Mouse (Mus musculus) 3134 (cell line): Measurements from ENCODE around the gene Pgs1.

Experiments
- DNase-seq: peaks from one replicate; pipeline ENCODE4 v3.0.0-alpha.2; 2011; ENCODE audit warnings: low spot score; ENCODE audit not compliant: insufficient read length; ENCODE audit errors: extremely low read depth

The Pgs1 gene

GRCm38 (mm10) chr11:117974327-117975125, 11.6 kb upstream of the Pgs1 start:
- no peak for DNase-seq

DNA sequence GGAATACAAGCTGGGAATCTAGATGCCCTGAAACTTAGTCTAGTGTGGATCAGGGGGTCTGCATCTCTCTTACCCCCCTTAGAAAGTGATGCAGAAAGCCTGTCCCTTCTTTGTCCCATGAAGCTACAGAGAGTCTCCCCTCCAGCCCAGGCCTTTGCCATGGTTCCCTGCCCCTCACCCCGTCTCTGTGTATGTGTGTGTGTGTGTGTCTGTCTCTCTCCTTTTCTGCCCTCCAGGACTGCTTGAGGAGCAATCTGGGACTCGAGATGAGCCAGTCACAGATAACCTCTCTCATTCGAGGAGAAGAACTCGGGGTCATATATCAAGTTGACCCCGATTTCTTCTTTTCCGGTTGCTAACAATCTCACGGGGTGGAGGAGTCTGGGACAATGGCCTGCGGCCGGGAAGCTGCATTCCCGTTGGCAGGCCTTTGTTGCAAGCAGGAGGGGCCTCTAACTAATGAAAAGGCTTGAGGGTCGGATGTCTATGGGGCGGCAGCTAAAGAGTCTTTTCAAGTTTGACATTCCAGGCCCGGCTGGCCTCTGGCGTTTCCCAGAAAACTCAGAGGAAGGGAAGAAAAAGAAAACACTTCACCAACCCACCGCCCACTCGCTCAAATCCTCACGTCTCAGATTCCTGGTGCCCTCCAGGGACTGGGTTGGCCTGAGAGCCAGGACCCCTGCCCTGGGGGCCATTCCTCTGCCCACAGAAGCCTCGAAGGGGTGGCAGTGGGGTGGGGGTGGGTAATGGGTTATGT, 10.7 kb upstream of the Pgs1 start:
- DNase-seq = no peak

GRCm38 (mm10) chr11:117976081-117976582, 10.0 kb upstream of the Pgs1 start:
- DNase-seq = peak; percentile 80

DNA sequence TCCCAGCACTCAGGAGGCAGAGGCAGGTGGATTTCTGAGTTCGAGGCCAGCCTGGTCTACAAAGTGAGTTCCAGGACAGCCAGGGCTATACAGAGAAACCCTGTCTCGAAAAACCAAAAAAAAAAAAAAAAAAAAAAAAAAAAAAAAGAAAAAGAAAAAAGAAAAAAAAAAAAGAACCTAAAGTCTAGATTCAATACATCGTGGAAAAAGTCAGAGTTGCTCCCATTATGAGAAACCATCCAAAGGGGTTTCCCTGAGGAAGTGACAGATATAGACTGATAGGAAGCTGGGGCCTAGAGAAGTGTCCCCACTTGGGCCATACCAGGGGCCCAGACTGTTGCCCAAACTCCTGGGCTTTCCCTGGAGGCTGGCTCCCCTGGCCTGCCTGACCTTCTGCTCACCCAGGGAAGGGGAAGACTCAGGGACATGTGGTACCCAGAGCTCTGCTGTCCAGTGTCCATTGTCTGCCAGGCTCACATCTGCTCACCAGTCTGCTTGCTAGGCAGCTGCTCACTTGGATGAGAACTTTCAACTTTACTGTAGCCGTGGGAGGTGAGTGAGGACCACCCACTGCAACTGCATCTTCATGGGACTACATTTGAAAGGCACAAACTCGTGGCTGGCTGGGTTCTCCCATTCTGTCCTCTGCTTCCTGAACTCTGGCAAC, 8.3 kb upstream of the Pgs1 start:
- DNase-seq = no peak

GRCm38 (mm10) chr11:117979388-117979787, 6.7 kb upstream of the Pgs1 start:
- DNase-seq = peak; percentile 84

DNA sequence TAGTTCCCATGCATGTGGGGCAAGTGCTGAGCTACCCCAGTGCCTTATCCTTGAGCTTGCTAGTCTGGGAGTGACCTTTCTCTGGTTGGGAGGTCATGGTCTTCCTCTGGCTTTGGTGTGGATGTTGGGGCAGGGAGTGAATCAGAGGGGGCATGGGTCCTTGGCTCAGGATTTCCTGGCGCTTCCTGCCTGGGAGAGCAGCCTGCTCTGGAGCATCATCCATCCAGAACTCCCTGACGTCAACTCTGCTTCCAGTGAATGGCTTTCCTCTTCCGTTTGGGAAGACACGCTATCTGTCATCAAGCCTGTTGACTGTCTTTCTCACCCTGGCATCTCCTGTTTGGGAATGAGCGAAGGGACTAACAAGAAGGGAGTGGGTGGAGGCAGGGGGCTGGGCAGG, 3.7 kb upstream of the Pgs1 start:
- no peak for DNase-seq

- DNase-seq = no peak
Observed at GRCm38 (mm10) chr11:117983770-117984169, 2.3 kb upstream of the Pgs1 start.

DNA sequence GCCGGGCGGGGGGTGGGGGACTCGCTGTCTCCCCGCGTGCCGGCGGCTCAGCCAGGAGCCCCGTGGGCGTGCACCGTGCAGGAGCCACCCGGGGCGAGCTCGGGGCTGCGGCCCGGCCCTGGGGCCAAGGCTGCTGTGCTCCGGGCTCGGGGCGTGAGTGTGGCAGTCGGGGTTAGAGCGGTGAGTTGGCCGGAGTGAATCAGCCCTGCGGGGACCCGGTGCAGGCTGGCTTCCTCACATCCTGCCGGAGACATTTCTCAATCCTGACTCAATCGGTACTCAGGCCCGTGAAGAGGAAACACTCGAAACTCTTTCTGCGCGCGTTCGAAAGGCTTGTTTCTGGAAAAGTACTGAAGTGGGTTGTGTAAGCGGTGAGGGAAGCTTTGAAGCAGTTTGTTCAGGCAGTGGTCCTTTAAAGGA, 950 bp downstream of the Pgs1 start:
- DNase-seq = no peak

DNA sequence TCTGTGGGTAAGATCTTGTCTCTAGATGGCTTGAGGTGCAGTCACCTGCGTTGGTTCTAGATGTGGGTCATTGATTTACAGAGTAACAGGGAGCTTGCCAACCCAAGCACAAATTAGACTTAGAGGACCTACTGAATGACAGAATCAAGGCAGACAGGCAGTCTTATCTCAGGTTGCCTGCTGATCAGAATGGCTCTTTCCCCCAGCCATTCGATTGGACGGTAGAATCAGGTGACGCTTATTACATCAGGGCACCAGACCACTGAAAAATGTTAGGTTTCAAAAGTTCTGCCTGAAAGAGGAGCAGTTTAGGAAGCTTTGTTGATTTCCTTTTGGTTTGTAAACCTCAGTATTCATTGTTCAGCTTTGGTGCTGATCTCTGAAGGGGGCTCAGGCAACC, 1.9 kb downstream of the Pgs1 start:
- DNase-seq = no peak

DNA sequence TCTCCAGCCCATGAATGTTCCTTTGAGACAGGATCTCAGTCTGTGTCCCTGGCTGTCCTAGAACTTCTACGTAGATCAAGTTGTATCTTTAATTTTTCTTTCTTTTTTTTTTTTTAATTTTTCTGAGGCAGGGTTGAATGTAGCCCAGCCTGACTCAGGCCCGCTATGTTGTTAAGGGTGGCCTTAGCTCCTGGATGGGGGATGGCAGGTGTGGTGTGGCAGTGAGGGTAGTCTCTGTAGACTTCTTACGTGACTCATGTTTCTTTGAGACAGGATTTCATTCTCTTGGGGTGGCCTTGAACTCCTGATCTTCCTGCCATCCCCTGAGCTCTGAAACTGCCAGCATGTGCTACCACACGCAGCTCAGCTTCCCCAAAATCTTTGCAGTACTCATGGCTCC, 3.1 kb downstream of the Pgs1 start:
- DNase-seq = no peak

GRCm38 (mm10) chr11:117989926-117990325, 3.8 kb downstream of the Pgs1 start:
- DNase-seq = peak; percentile 47

DNA sequence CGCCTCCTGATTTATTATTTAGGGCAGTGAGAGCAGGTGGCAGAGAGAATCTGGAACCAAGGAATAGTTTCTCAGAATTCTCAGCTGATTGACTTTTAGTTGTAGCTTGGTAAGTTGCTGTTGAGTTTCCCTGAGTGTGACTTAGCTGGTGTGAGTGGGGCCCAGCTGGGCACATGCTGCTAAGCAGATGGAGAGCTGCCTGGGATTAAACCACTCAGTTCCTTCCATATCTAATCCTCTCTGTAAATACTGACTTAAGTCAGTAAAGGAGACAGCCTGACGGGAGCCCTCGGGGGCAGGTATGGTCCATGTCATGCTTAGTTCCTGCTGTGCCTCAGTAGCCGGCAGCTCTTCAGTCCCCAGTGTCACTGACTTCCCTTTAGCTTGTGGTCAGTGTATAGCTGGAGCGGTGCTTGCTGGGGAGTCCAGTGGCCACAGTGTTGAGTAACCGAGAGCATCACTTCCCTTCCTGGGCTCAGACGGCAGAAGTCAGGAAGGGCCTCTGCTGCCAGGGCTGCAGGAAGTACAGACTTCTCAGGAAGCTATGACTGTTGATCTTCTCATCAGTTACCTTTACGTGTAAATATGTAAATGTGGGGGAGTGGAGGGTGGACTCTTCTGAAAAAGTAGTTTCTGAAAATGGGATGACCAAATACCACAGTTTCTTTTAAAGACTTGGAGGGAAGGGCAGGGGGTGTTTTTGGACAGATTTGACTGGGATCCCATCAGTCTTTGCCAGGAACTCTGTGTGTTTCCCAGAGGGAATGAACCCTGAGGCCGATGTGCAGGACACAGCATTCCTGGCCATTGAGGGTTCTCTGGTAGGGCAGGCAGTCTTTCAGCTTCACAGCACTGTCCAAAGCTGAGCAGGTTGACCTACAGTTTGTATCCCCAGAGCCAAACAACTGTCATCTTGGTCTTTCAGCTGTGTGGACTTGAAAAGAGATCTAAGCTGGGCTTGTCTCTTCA, 5.7 kb downstream of the Pgs1 start:
- DNase-seq = peak; percentile 72

GRCm38 (mm10) chr11:117993190-117994175, 7.4 kb downstream of the Pgs1 start:
- DNase-seq = no peak

GRCm38 (mm10) chr11:117994250-117995057, 8.4 kb downstream of the Pgs1 start:
- DNase-seq = peak; percentile 42

DNA sequence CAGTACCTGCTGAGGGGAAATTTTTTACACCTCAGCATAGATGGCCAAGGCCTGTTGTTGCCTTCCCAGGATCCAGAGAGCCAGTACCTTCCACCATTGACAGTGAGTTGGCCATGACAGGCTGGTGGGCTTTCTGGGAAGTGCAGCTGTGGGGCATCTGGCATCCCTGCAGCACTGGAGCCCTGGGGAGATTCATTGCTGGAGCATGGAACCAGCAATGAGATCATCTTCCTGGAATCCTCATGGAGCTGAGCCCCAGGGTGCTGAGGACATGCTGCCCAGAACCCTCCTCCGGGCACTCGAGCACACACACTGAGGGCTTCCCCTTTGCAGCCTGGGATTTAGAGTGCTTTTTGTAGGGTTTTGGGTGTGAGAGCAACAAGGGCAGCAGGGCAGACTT, 9.2 kb downstream of the Pgs1 start:
- DNase-seq = peak; percentile 66

DNA sequence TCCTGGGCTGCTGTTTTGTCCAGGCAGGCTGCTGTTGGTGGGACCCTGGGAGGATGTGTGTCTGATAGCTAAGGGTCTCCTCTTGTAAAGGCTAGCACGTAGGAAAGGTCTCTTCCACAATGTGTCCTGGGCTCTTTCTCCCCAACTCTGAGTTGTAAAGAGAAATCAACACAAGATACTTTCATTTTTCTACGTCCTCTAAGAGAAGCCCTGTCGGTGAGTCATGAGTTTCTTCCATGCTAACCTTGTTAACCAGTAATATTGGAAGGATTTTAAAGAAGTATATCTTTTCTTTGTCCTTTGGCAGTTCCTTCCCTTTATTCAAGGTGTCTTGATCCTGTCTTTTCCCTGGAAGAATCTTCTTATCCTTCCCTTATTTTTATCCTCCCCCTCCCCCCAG, 9.6 kb downstream of the Pgs1 start:
- no peak for DNase-seq

- DNase-seq = no peak
Observed at GRCm38 (mm10) chr11:117996066-117996465, 10.0 kb downstream of the Pgs1 start.

DNA sequence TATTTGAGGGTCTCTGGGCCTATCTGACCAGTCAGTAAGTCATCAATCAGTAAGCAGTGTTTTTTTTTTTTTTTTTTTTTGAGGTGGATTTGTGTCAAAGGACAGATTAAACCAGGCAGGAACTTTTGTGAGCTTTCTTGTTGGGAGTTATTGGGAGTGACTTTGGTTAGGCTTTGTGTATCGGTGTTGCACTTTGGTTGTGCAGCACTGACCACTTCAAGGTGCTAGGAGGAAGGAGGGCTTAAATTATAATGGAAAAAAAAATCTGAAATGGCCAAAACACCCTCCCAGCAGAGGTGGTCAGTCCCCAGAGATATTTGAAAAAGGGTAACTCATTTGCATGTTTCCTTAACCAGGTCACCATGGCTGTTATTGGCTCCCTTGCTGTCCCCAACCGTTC, 11.0 kb downstream of the Pgs1 start:
- no peak for DNase-seq
